Mouse (Mus musculus) adrenal gland, postnatal 4 days (tissue): Measurements from ENCODE around the gene Tff3. TPM values are rescaled to one million over a fixed set of nuclear protein-coding genes. Genes with fewer than 3 reads are reported as not detected.

Source experiments
- DNase-seq, 2 experiments: peaks; one replicate each; pipeline ENCODE4 v3.0.0; 2021 to 2022; ENCODE audit warnings: low spot score in 2 of 2, mixed read lengths in 2 of 2
- total RNA-seq, 2 experiments: library from RNA; stranded (reverse); gene quantifications; 2 replicates each; pipeline ENCODE4 v1.2.3; 2021

Tff3 gene
- total RNA-seq, 2 experiments from 2014 or later: not detected

GRCm38 (mm10) chr17:31125548-31126266 is 3.7 kb downstream of the Tff3 start:
- no peak for DNase-seq

GRCm38 (mm10) chr17:31121975-31122374 is 7.5 kb downstream of the Tff3 start:
- DNase-seq: no peak

GRCm38 (mm10) chr17:31119429-31119828 is 10.0 kb downstream of the Tff3 start:
- DNase-seq: peak; percentile 48 to 52

GRCm38 (mm10) chr17:31117946-31118345 is 11.5 kb downstream of the Tff3 start:
- no peak for DNase-seq

GRCm38 (mm10) chr17:31116063-31116462 is 13.4 kb downstream of the Tff3 start:
- no peak for DNase-seq

GRCm38 (mm10) chr17:31113191-31113856 is 16.1 kb downstream of the Tff3 start:
- no peak for DNase-seq

- DNase-seq: no peak
Observed at GRCm38 (mm10) chr17:31108388-31108787, 21.1 kb downstream of the Tff3 start.

- no peak for DNase-seq
Observed at GRCm38 (mm10) chr17:31103823-31104222, 25.6 kb downstream of the Tff3 start.

- DNase-seq: no peak
Observed at GRCm38 (mm10) chr17:31103007-31103570, 26.4 kb downstream of the Tff3 start.

- DNase-seq: no peak
Observed at GRCm38 (mm10) chr17:31098788-31099187, 30.7 kb downstream of the Tff3 start.

- DNase-seq: no peak
Observed at GRCm38 (mm10) chr17:31096893-31097292, 32.6 kb downstream of the Tff3 start.

- DNase-seq: no peak
Observed at GRCm38 (mm10) chr17:31095570-31095969, 33.9 kb downstream of the Tff3 start.

- no peak for DNase-seq
Observed at GRCm38 (mm10) chr17:31094781-31095180, 34.7 kb downstream of the Tff3 start.

- DNase-seq: no peak
Observed at GRCm38 (mm10) chr17:31091023-31091735, 38.3 kb downstream of the Tff3 start.

- no peak for DNase-seq
Observed at GRCm38 (mm10) chr17:31089848-31090247, 39.6 kb downstream of the Tff3 start.

GRCm38 (mm10) chr17:31088711-31089110 is 40.7 kb downstream of the Tff3 start:
- DNase-seq: no peak

GRCm38 (mm10) chr17:31086196-31086595 is 43.2 kb downstream of the Tff3 start:
- DNase-seq: no peak

- no peak for DNase-seq
Observed at GRCm38 (mm10) chr17:31085519-31085918, 43.9 kb downstream of the Tff3 start.

- no peak for DNase-seq
Observed at GRCm38 (mm10) chr17:31082296-31083078, 47.0 kb downstream of the Tff3 start.

- no peak for DNase-seq
Observed at GRCm38 (mm10) chr17:31079078-31079840, 50.2 kb downstream of the Tff3 start.
